Mouse (Mus musculus) limb, embryonic 14.5 days (tissue): ENCODE data around the gene Ctdnep1. TPM values are rescaled to one million over a fixed set of nuclear protein-coding genes. Genes with fewer than 3 reads are reported as not detected.

ENCODE experiments used
- ATAC-seq: fragments of 200-750 bp; cut with Nextera tagmentation; 2 replicates; pipeline ENCODE4 v1.8.0; 2017; ENCODE audit warnings: low read depth, moderate number of reproducible peaks, moderate TSS enrichment; ENCODE audit not compliant: low FRiP score
- DNase-seq: peaks from one replicate; pipeline ENCODE4 v3.0.0-alpha.2; 2015; ENCODE audit warnings: low spot score
- H3K27ac ChIP-seq: fragments of 300-500 bp; sonication (generic); replicated peaks from 2 replicates; pipeline ENCODE4 v1.5.1; 2014; ENCODE audit warnings: low read depth, mild to moderate bottlenecking, low read length, moderate library complexity, mixed read lengths
- H3K27me3 ChIP-seq: fragments of 300-500 bp; sonication (generic); 2 replicates; pipeline ENCODE4 v1.6.1; 2014; ENCODE audit warnings: low read length, mixed read lengths; ENCODE audit not compliant: control insufficient read depth, insufficient read depth
- H3K36me3 ChIP-seq: fragments of 300-500 bp; sonication (generic); 2 replicates; pipeline ENCODE4 v1.6.1; 2014; ENCODE audit warnings: mild to moderate bottlenecking, low read length, moderate library complexity, mixed read lengths; ENCODE audit not compliant: control insufficient read depth, insufficient read depth
- H3K4me1 ChIP-seq: fragments of 300-500 bp; sonication (generic); 2 replicates; pipeline ENCODE4 v1.6.1; 2014; ENCODE audit warnings: antibody characterized with exemption, low read length, mixed read lengths; ENCODE audit not compliant: control insufficient read depth, insufficient read depth
- H3K4me2 ChIP-seq: fragments of 300-500 bp; sonication (generic); replicated peaks from 2 replicates; pipeline ENCODE4 v1.6.1; 2014; ENCODE audit warnings: low read depth, mild to moderate bottlenecking, low read length, moderate library complexity; ENCODE audit not compliant: severe bottlenecking
- H3K4me3 ChIP-seq: fragments of 300-500 bp; sonication (generic); replicated peaks from 2 replicates; pipeline ENCODE4 v1.5.1; 2014; ENCODE audit warnings: low read length
- H3K9ac ChIP-seq: fragments of 300-500 bp; sonication (generic); 2 replicates; pipeline ENCODE4 v1.6.1; 2014; ENCODE audit warnings: mild to moderate bottlenecking, low read depth, low read length, moderate library complexity; ENCODE audit not compliant: severe bottlenecking
- H3K9me3 ChIP-seq: fragments of 300-500 bp; sonication (generic); 2 replicates; pipeline ENCODE4 v1.6.1; 2016; ENCODE audit warnings: low read length; ENCODE audit not compliant: control insufficient read depth
- POLR2A ChIP-seq: fragments of 200-500 bp; IDR thresholded peaks from 2 replicates; pipeline ENCODE4 v1.8.0; 2012; ENCODE audit warnings: inconsistent platforms, mild to moderate bottlenecking, moderate library complexity, borderline replicate concordance; ENCODE audit not compliant: insufficient read depth, insufficient read length; ENCODE audit errors: extremely low read depth
- WGBS: fragments of 180-500 bp; shearing (Covaris S2); extraction: QIAGEN DNeasy Blood & Tissue Kit; methylation state at CpG from one replicate; pipeline ENCODE4 v1.1.7; 2014; 5-methylcytosine and 5-hydroxymethylcytosine counted together
- polyA plus RNA-seq, 2 experiments: library from polyadenylated mRNA; depleted of rRNA in 1 of 2; stranded (reverse) in 1 of 2; unstranded in 1 of 2; fragments of >200 nt; fragmentation: Nextera tagmentation in 1 of 2; extraction: Ambion mirVana in 1 of 2; gene quantifications; 2 replicates each; pipeline versions ENCODE4 v1.2.1 to v1.2.3; 2012 to 2014

The Ctdnep1 gene
- polyA plus RNA-seq, 2 experiments = 38.3 to 117 TPM

DNA sequence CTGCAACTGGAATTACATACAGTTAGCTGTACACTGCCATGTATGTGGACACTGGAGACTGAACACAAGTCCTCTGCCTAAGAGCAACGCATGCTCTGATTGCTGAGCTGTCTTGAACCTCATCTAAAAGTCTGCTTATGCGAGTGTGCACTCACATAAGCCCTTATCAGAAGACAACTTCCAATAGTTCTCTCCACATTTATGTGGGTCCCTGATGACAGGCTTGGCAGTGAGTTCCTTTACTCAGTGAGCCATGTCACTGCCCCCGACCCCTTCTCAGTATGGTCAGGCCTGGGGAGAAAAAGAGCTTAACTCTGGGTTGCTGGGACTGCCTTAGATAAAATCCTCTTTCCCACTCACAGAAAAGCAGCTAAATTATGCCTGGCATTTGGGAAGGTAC, 35.7 kb downstream of the Ctdnep1 start, which contains the start of gene Dlg4:
Gene Dlg4 (plus strand): TSS at position 274 of the 400 bp plus-strand sequence.
- H3K4me1 ChIP-seq = peaks cover 41% of the 10 kb centered on the region
- H3K4me2 ChIP-seq = peak within 1 kb of the TSS; percentile 89
- DNase-seq (no peak), ATAC-seq (no peak)
- no peak for TF ChIP-seq POLR2A
- WGBS = 80% methylated on average over 3 of the region's 3 CpGs
- peak within 1 kb of the TSS; percentile 88 for H3K9ac ChIP-seq
- no peaks in the 10 kb centered on the region for H3K27me3 ChIP-seq
- no peaks in the 10 kb centered on the region for H3K9me3 ChIP-seq
- peak within 1 kb of the TSS; percentile 49 for H3K27ac ChIP-seq
- H3K4me3 ChIP-seq = peak within 1 kb of the TSS; percentile 79
- H3K36me3 ChIP-seq = peaks cover 22% of the 10 kb centered on the region

DNA sequence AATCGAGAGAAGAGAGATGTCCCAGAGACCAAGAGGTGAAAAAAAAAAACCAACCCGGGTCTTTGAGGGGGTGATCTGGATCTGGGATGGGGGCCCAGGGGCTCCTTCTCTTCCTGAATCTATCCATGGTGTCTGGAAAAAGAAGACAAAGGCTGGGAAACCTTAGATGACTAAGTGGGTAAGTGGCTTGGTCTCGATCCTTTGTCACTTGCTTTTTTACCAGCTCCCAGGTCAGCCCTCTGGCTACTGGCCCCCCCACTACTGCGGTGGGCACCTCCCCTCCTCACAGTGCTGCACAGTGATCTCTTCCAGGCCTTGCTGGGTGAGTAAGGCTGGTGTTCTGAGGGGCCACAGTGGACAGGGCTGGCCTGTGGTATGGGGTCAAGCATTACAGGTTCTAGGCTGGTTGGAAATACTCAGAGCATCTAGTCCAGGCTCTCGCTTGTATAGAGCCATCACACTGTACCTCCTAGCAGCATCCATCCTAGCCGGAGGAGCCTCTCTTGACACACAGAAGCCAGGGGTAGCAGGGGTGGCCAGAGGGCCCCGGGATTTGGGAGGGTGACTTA, 36.3 kb downstream of the Ctdnep1 start:
- Histone ChIP-seq H3K4me3 (peak overlapping the region; percentile 79), H3K9ac (peak overlapping the region; percentile 88; the same call in 1 of the 2 replicates), H3K27me3 (no peaks in the 10 kb centered on the region), H3K27ac (peak overlapping the region; percentile 49), H3K4me2 (peak overlapping the region; percentile 89), H3K9me3 (no peaks in the 10 kb centered on the region), H3K4me1 (peaks cover 45% of the 10 kb centered on the region), H3K36me3 (peaks cover 16% of the 10 kb centered on the region)
- ATAC-seq (no peak), DNase-seq (no peak)
- TF ChIP-seq POLR2A = no peak
- 43% methylated on average over 7 of the region's 7 CpGs for WGBS

DNA sequence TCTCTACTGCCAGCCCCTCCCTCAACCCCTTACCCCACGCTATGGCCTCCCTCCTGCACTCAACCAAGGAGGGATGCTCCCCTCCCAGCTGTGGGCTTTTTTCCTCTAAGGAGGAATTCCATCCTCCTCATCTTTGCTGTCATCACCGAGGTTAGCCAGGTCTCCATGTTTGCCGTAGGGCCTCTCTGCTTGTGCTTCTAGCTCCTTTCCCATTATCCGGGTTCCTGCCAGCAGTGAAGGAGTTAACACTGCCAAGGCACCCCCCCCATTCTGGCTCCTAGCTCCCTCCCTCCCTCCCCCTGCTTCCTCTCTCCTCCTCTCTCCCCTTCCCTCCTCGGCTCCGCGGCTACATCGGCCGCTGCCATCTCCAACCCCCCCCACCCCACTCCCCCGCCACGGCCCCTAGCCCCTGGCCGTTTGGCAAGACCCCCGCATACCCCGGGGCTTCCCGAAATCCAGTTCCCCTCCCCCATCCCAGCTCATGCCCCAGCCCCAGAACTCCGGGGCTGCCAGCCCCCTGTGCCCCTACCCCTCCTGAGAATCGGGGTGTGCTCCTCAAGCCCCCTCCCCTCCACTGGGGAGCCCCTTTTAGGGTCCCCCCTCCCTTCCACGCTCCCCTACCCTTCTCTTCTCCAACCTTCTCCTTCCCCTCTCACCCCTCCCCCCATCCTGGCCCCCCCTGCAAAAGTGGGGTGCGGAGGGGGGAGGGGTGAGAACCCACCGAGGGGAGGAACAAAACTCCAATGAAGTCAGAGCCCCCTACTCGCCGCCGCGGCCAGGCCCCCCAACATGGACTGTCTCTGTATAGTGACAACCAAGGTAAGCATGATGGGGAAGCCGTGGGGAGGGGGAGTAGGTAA, 37.4 kb downstream of the Ctdnep1 start:
- ATAC-seq = no peak
- H3K9me3 ChIP-seq = no peaks in the 10 kb centered on the region
- peak overlapping the region; percentile 88 for H3K9ac ChIP-seq
- H3K4me2 ChIP-seq = peak overlapping the region; percentile 89
- H3K4me1 ChIP-seq = peaks cover 49% of the 10 kb centered on the region
- peak; percentile 92 for DNase-seq
- peak overlapping the region; percentile 79 for H3K4me3 ChIP-seq
- no peaks in the 10 kb centered on the region for H3K27me3 ChIP-seq
- peaks cover 6% of the 10 kb centered on the region for H3K36me3 ChIP-seq
- TF ChIP-seq POLR2A = no peak
- WGBS = 2% methylated on average over 25 of the region's 25 CpGs
- H3K27ac ChIP-seq = peak overlapping the region; percentile 90

DNA sequence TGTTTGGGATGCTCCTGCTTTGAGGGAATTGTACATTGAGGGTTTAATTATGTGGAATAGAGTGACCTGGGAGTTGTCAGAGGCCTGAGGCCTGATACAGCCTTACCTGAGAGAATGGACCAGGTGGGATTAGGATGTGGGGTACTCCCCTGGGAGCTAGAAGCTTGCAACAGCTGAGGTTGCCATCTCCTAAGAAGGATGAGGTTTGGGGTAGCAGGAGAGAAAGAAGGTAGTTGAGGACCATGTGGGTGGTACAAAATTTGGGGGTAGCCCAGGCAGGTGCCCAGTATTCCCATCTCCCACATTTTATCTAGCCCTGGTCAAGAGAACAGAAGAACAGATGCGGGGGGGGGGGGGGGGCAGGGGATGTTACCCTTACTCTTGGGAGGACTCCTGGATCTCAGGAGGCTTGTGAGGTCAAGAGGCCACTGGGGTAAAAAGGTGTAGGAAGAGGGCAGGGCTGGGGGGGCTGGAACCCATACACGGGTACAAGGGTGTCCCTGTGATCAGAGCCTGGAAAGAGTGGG, 38.6 kb downstream of the Ctdnep1 start:
- Histone ChIP-seq H3K27me3 (no peaks in the 10 kb centered on the region), H3K9ac (peak overlapping the region; percentile 88), H3K4me2 (peak overlapping the region; percentile 89), H3K4me1 (peaks cover 51% of the 10 kb centered on the region), H3K27ac (peak overlapping the region; percentile 53), H3K4me3 (peak overlapping the region; percentile 79), H3K36me3 (no peaks in the 10 kb centered on the region), H3K9me3 (no peaks in the 10 kb centered on the region)
- WGBS = 50% methylated on average over 1 of the region's 2 CpGs
- DNase-seq (no peak), ATAC-seq (no peak)
- TF ChIP-seq POLR2A = no peak

DNA sequence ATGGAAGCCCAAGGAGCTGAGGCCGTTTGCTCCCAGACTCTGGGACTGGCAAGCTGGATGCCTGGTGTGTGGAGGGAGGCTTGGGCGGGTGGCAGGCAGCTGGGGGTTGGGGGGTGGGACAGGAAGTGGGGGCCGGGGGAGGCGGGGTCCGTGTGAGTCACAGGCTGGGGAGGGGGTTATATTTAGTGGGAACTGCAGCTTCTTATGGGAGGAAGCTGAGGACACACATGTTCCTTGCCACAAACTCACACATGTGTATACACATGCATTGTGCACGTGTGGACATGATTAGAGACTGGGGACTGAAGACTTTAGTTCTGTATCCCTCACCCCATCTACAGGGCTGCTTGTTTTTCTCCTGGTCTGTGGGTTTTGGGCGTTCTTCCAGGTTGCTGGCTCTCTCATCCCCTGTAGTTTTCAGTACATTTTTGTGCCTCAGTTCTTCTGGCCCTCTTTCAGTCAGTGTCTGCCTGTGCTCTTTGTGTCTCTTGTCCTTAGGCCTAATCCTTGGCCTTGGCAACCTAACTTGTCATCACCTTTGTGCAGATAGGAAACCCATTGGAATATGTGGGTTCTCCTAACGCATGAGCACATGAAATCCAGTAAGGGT, 39.2 kb downstream of the Ctdnep1 start:
- no peaks in the 10 kb centered on the region for H3K9me3 ChIP-seq
- WGBS = 5% methylated on average over 7 of the region's 8 CpGs
- no peaks in the 10 kb centered on the region for H3K36me3 ChIP-seq
- H3K27me3 ChIP-seq = no peaks in the 10 kb centered on the region
- H3K4me2 ChIP-seq = peak overlapping the region; percentile 89
- DNase-seq (no peak), ATAC-seq (no peak)
- no peak for TF ChIP-seq POLR2A
- peak overlapping the region; percentile 79 for H3K4me3 ChIP-seq
- H3K27ac ChIP-seq = peak overlapping the region; percentile 53
- H3K9ac ChIP-seq = peak overlapping the region; percentile 21; the same call in 1 of the 2 replicates
- peaks cover 47% of the 10 kb centered on the region for H3K4me1 ChIP-seq
